Mouse (Mus musculus) kidney, embryonic 14.5 days (tissue): ENCODE results near the gene Gm20075. TPM values are rescaled to one million over a fixed set of nuclear protein-coding genes. Genes with fewer than 3 reads are reported as not detected.

Source experiments
- polyA plus RNA-seq: library from polyadenylated mRNA; unstranded; fragments of >200 nt; fragmentation: Nextera tagmentation; extraction: Ambion mirVana; gene quantifications from 2 replicates; pipeline ENCODE4 v1.2.1, GENCODE M21; 2014

The Gm20075 gene
- polyA plus RNA-seq, 1 experiment from 2014 or later, result 33.9 TPM

Other genes with a start within 250 kb of the Gm20075 start
- gene Iqgap2, start 189.5 kb downstream of the Gm20075 start, polyA plus RNA-seq, result 6.6 and 11.2 TPM in 2 replicates
- not detected in 2 replicates for gene Gm17190, start 678 bp upstream of the Gm20075 start, polyA plus RNA-seq
- gene Sv2c, start 51.2 kb upstream of the Gm20075 start, polyA plus RNA-seq, result 0.53 and 0.57 TPM in 2 replicates